Comparison of ENCODE assay signal across 8 mouse cellular contexts in genomic region chr2:125724546-125725114, GRCm38 (mm10). TPM values are rescaled to one million over a fixed set of nuclear protein-coding genes. Genes with fewer than 3 reads are reported as not detected.
DNase-seq lines count a peak whose midpoint lies in the region; ATAC-seq and TF ChIP-seq lines count a peak whose summit lies in the region.

No protein-coding gene starts in this region.

- ATAC-seq in lung, embryonic 14.5 days (ENCODE audit: insufficient read depth), result no peak
- ATAC-seq in hindbrain, embryonic 14.5 days (ENCODE audit: low FRiP score), result peak; percentile 49
- ATAC-seq in liver, embryonic 12.5 days, result no peak

- H3K9ac ChIP-seq in lung, embryonic 14.5 days, result peak overlapping the region; percentile 31; the same call in 1 of the 2 replicates
- peak overlapping the region; percentile 64 for H3K9ac ChIP-seq in hindbrain, embryonic 14.5 days
- no peak overlapping the region for H3K9ac ChIP-seq in liver, embryonic 12.5 days

- H3K4me2 ChIP-seq in lung, embryonic 14.5 days, result peak overlapping the region; percentile 93
- H3K4me2 ChIP-seq in hindbrain, embryonic 14.5 days (replicated peaks), result peak overlapping the region; percentile 100
- H3K4me2 ChIP-seq in liver, embryonic 12.5 days, result peak overlapping the region; percentile 69

- no peak overlapping the region for H3K27ac ChIP-seq in lung, embryonic 14.5 days (ENCODE audit: low read depth)
- H3K27ac ChIP-seq in cortical plate, adult 2 months (ENCODE audit: insufficient read depth, low read length), result no peak overlapping the region
- peak overlapping the region; percentile 76 for H3K27ac ChIP-seq in hindbrain, embryonic 14.5 days
- no peak overlapping the region for H3K27ac ChIP-seq in liver, embryonic 12.5 days
- H3K27ac ChIP-seq in small intestine, adult 2 months (ENCODE audit: insufficient read depth, low read depth, low read length), result no peak overlapping the region

- H3K4me1 ChIP-seq in lung, embryonic 14.5 days (ENCODE audit: insufficient read depth), result 0 out of 2 replicates have a peak, but pooled peaks cover 3% of the 10 kb centered on the region
- peaks cover 5% of the 10 kb centered on the region for H3K4me1 ChIP-seq in lung, adult 2 months (ENCODE audit: control insufficient read depth, insufficient read depth, low read length)
- H3K4me1 ChIP-seq in cortical plate, adult 2 months (ENCODE audit: control insufficient read depth, insufficient read depth, low read length), result 0 out of 2 replicates have a peak, but pooled peaks cover 1% of the 10 kb centered on the region
- H3K4me1 ChIP-seq in hindbrain, embryonic 14.5 days (replicated peaks; ENCODE audit: control insufficient read depth, insufficient read depth, low read length), result peaks cover 15% of the 10 kb centered on the region; the same call in 1 of the 2 replicates
- H3K4me1 ChIP-seq in liver, embryonic 12.5 days, result peaks cover 13% of the 10 kb centered on the region
- H3K4me1 ChIP-seq in small intestine, adult 2 months (ENCODE audit: control insufficient read depth, insufficient read depth, insufficient read length, low read length), result peaks cover 10% of the 10 kb centered on the region

- peak; percentile 25 for DNase-seq in lung, embryonic 14.5 days
- no peak for DNase-seq in lung, adult 2 months
- DNase-seq in hindbrain, embryonic 14.5 days (ENCODE audit: low spot score), result peak; percentile 48
- no peak for DNase-seq in layer of hippocampus, adult 8-10 months (ENCODE audit: low spot score in 2 of 2)
- no peak for DNase-seq in adrenal gland, adult 8-10 months

- H3K9me3 ChIP-seq in lung, embryonic 14.5 days (ENCODE audit: low read depth, low read length), result no peaks in the 10 kb centered on the region
- H3K9me3 ChIP-seq in hindbrain, embryonic 14.5 days (ENCODE audit: control insufficient read depth, low read length), result no peaks in the 10 kb centered on the region
- no peaks in the 10 kb centered on the region for H3K9me3 ChIP-seq in liver, embryonic 12.5 days (replicated peaks)

- no peak for TF ChIP-seq POLR2A in lung, adult 2 months (IDR thresholded peaks at IDR 0.05; ENCODE audit: borderline replicate concordance, extremely low read depth, low read depth, low read length)
- no peak for TF ChIP-seq POLR2A in cortical plate, adult 2 months (IDR thresholded peaks at IDR 0.05; ENCODE audit: extremely low read depth, insufficient read depth, low read length)
- TF ChIP-seq POLR2A in small intestine, adult 2 months (IDR thresholded peaks at IDR 0.05; ENCODE audit: low read depth, low read length), result no peak

- no peak for TF ChIP-seq CTCF in lung, embryonic 14.5 days (IDR thresholded peaks at IDR 0.05; ENCODE audit: low read depth)
- TF ChIP-seq CTCF in lung, adult 2 months (IDR thresholded peaks at IDR 0.05; ENCODE audit: insufficient read depth, low read length), result no peak
- TF ChIP-seq CTCF in cortical plate, adult 2 months (IDR thresholded peaks at IDR 0.05; ENCODE audit: extremely low read depth, insufficient read depth, low read length), result no peak
- no peak for TF ChIP-seq CTCF in small intestine, adult 2 months (IDR thresholded peaks at IDR 0.05; ENCODE audit: extremely low read depth, insufficient read length, insufficient replicate concordance, low read depth, low read length)

- 1% methylated on average over 16 of the region's 16 CpGs for WGBS in lung, embryonic 14.5 days
- 18% methylated on average over 16 of the region's 16 CpGs for WGBS in lung, adult 2 months
- WGBS in hindbrain, embryonic 14.5 days, result 1% methylated on average over 16 of the region's 16 CpGs
- WGBS in liver, embryonic 12.5 days (ENCODE audit: insufficient replicate concordance), result 5% methylated on average over 16 of the region's 16 CpGs
- WGBS in small intestine, adult 2 months, result 9% methylated on average over 16 of the region's 16 CpGs

- peak overlapping the region; percentile 44 for H3K4me3 ChIP-seq in lung, embryonic 14.5 days (ENCODE audit: low read depth, low read length)
- no peak overlapping the region for H3K4me3 ChIP-seq in lung, adult 2 months (replicated peaks; ENCODE audit: extremely low read depth, low read depth, low read length)
- H3K4me3 ChIP-seq in cortical plate, adult 2 months (ENCODE audit: insufficient read depth, low read length), result peak overlapping the region; percentile 31; the same call in 1 of the 2 replicates
- H3K4me3 ChIP-seq in hindbrain, embryonic 14.5 days (replicated peaks; ENCODE audit: low read length), result peak overlapping the region; percentile 49
- no peak overlapping the region for H3K4me3 ChIP-seq in liver, embryonic 12.5 days
- peak overlapping the region; percentile 5; the same call in 1 of the 2 replicates for H3K4me3 ChIP-seq in small intestine, adult 2 months (ENCODE audit: low read depth, low read length)

- peaks cover 28% of the 10 kb centered on the region for H3K27me3 ChIP-seq in lung, embryonic 14.5 days (ENCODE audit: insufficient read depth, low read length)
- peaks cover 15% of the 10 kb centered on the region for H3K27me3 ChIP-seq in hindbrain, embryonic 14.5 days (ENCODE audit: control insufficient read depth, insufficient read depth, low read length)
- peaks cover 84% of the 10 kb centered on the region for H3K27me3 ChIP-seq in liver, embryonic 12.5 days (replicated peaks)
- peaks cover 20% of the 10 kb centered on the region for H3K27me3 ChIP-seq in small intestine, adult 2 months (ENCODE audit: control insufficient read depth, insufficient read depth, low read length)

- H3K36me3 ChIP-seq in lung, embryonic 14.5 days (ENCODE audit: insufficient read depth), result no peaks in the 10 kb centered on the region
- H3K36me3 ChIP-seq in hindbrain, embryonic 14.5 days (replicated peaks; ENCODE audit: control insufficient read depth, insufficient read depth), result no peaks in the 10 kb centered on the region
- H3K36me3 ChIP-seq in liver, embryonic 12.5 days, result no peaks in the 10 kb centered on the region
- no peaks in the 10 kb centered on the region for H3K36me3 ChIP-seq in small intestine, adult 2 months (ENCODE audit: control insufficient read depth, insufficient read depth, low read length)

RNA-seq across cellular contexts. Expression of gene Shc4, which starts 0.7 kb away (rescaled TPM):
- 1.1 TPM in 2 replicates for polyA plus RNA-seq in lung, embryonic 14.5 days (2014; fragmentation: Nextera tagmentation; extraction: Ambion mirVana)
- polyA plus RNA-seq in lung, adult 2 months (2012; rRNA removed), result 0.34 and 0.51 TPM in 2 replicates
- 3.5 and 3.7 TPM in 2 replicates for polyA plus RNA-seq in cortical plate, adult 2 months (2012; rRNA removed)
- 3.3 and 3.8 TPM in 2 replicates for polyA plus RNA-seq in hindbrain, embryonic 14.5 days (2014; fragmentation: Nextera tagmentation; extraction: Ambion mirVana)
- 0.82 and 0.96 TPM in 2 replicates for polyA plus RNA-seq in liver, embryonic 12.5 days (2016; fragmentation: Nextera tagmentation; extraction: Ambion mirVana)
- 0.09 and 0.13 TPM in 2 replicates for polyA plus RNA-seq in small intestine, adult 2 months (2012; rRNA removed)
- total RNA-seq in layer of hippocampus, adult 8-10 months (2022), result 1 to 10 TPM; 4.9 to 6.3 (median 5.3) TPM
- 1 to 10 TPM; 3.4 to 6.8 (median 4.9) TPM for total RNA-seq in adrenal gland, adult 8-10 months (2022)

RNA-seq across cellular contexts. Expression of gene Eid1, which starts 51.7 kb away (rescaled TPM):
- polyA plus RNA-seq in lung, embryonic 14.5 days (2014; fragmentation: Nextera tagmentation; extraction: Ambion mirVana), result 150 and 164 TPM in 2 replicates
- 23.2 and 27.4 TPM in 2 replicates for polyA plus RNA-seq in lung, adult 2 months (2012; rRNA removed)
- polyA plus RNA-seq in cortical plate, adult 2 months (2012; rRNA removed), result 177 and 189 TPM in 2 replicates
- polyA plus RNA-seq in hindbrain, embryonic 14.5 days (2014; fragmentation: Nextera tagmentation; extraction: Ambion mirVana), result 552 and 600 TPM in 2 replicates
- 59.9 and 61.6 TPM in 2 replicates for polyA plus RNA-seq in liver, embryonic 12.5 days (2016; fragmentation: Nextera tagmentation; extraction: Ambion mirVana)
- 3.8 and 5.3 TPM in 2 replicates for polyA plus RNA-seq in small intestine, adult 2 months (2012; rRNA removed)
- 100 to 1,000 TPM; 230 to 253 (median 230) TPM for total RNA-seq in layer of hippocampus, adult 8-10 months (2022)
- total RNA-seq in adrenal gland, adult 8-10 months (2022), result 100 to 1,000 TPM; 142 to 165 (median 156) TPM

RNA-seq across cellular contexts. Expression of gene Secisbp2l, which starts 58.0 kb away (rescaled TPM):
- polyA plus RNA-seq in lung, embryonic 14.5 days (2014; fragmentation: Nextera tagmentation; extraction: Ambion mirVana), result 22.4 and 22.6 TPM in 2 replicates
- polyA plus RNA-seq in lung, adult 2 months (2012; rRNA removed), result 23.2 and 29.1 TPM in 2 replicates
- polyA plus RNA-seq in cortical plate, adult 2 months (2012; rRNA removed), result 35.6 and 38.2 TPM in 2 replicates
- 36.5 and 37.2 TPM in 2 replicates for polyA plus RNA-seq in hindbrain, embryonic 14.5 days (2014; fragmentation: Nextera tagmentation; extraction: Ambion mirVana)
- polyA plus RNA-seq in liver, embryonic 12.5 days (2016; fragmentation: Nextera tagmentation; extraction: Ambion mirVana), result 6.6 and 8.0 TPM in 2 replicates
- polyA plus RNA-seq in small intestine, adult 2 months (2012; rRNA removed), result 7.2 and 12.3 TPM in 2 replicates
- 10 to 100 TPM; 91.9 to 95.3 (median 94.9) TPM for total RNA-seq in layer of hippocampus, adult 8-10 months (2022)
- 10 to 100 TPM; 58.4 to 68.5 (median 65.9) TPM for total RNA-seq in adrenal gland, adult 8-10 months (2022)

Comparison
In these comparisons a context has a peak if more than half of its experiments do, and no peak if none do; other contexts are left out.
1. DNase-seq: peak in lung, embryonic 14.5 days (single experiment) and hindbrain, embryonic 14.5 days (single experiment); none in lung, adult 2 months (single experiment), layer of hippocampus, adult 8-10 months (0 of 2) and adrenal gland, adult 8-10 months (single experiment).
2. H3K4me3 ChIP-seq: peak in lung, embryonic 14.5 days (single experiment), cortical plate, adult 2 months (single experiment), hindbrain, embryonic 14.5 days (single experiment) and small intestine, adult 2 months (single experiment); none in lung, adult 2 months (single experiment) and liver, embryonic 12.5 days (single experiment).
3. Peak in every context shown above with its lines, with median percentiles within 50 percentile points of each other: H3K4me2 ChIP-seq.